Comparison of ENCODE assay signal across 8 mouse cellular contexts in the genomic region with DNA sequence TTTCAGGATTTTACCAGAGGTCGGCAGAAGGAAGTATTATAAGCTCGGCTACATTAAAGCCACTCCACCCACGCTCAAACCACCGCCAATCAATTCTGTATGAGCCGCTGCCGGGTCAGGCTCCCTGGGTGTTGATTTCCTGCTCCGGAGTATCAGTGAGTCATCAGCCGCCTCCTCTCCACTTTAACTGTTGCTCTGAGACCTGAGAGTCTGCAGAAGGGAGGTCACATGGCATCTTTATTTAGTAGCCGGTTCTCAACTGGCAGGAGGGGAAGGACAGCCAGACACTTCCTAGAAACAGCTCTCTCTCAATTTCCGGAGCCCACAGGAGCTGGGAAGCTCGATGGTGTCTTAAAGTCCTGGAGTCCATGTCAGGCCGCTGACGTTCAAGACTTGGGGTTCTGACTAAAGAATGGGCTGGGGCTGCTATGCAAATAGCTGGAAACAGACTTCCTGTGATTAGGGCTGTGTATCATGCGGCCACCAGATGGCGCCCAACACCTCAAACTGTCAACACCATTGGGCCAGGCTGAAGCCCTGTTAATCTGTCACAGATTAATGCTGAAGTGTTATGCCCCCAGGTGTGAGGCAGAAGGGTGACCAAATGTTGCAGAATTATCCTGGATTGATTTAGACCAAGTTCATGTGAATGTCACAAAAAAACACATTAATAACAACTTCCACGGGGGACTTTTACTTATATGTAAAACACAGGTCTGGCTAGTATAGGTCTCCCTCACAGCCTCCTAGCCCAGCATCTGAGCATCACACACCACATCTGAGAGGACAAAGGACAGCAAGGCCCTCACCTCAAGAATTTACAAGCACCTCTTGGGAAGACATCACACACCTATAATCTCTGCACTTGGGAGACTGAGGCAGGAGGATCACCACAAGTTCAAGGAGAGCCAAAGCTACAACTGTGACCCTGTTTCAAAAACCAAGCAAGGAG.
DNase-seq lines count a peak whose midpoint lies in the region; ATAC-seq and TF ChIP-seq lines count a peak whose summit lies in the region.

No protein-coding gene starts in this region.

- peaks cover 25% of the 10 kb centered on the region for H3K4me1 ChIP-seq in forebrain, embryonic 10.5 days
- peaks cover 25% of the 10 kb centered on the region for H3K4me1 ChIP-seq in heart, embryonic 15.5 days (replicated peaks)
- no peaks in the 10 kb centered on the region for H3K4me1 ChIP-seq in liver, embryonic 14.5 days (replicated peaks; ENCODE audit: control insufficient read depth in 2 of 2, insufficient read depth in 2 of 2, low read length in 1 of 2)
- no peaks in the 10 kb centered on the region for H3K4me1 ChIP-seq in neural tube, embryonic 11.5 days (ENCODE audit: control insufficient read depth, insufficient read depth, low read length)
- H3K4me1 ChIP-seq in stomach, postnatal 0 days (replicated peaks; ENCODE audit: control insufficient read depth, insufficient read depth) = peaks cover 5% of the 10 kb centered on the region; the same call in 1 of the 2 replicates

- peak overlapping the region; percentile 65 for H3K4me2 ChIP-seq in heart, embryonic 15.5 days
- H3K4me2 ChIP-seq in liver, embryonic 14.5 days (ENCODE audit: low read depth) = peak overlapping the region; percentile 55
- peak overlapping the region; percentile 14; the same call in 1 of the 2 replicates for H3K4me2 ChIP-seq in neural tube, embryonic 11.5 days (ENCODE audit: low read depth)
- H3K4me2 ChIP-seq in stomach, postnatal 0 days (replicated peaks; ENCODE audit: low read depth) = peak overlapping the region; percentile 49

- no peaks in the 10 kb centered on the region for H3K9me3 ChIP-seq in forebrain, embryonic 10.5 days
- no peaks in the 10 kb centered on the region for H3K9me3 ChIP-seq in heart, embryonic 15.5 days (replicated peaks)
- no peaks in the 10 kb centered on the region for H3K9me3 ChIP-seq in liver, embryonic 14.5 days (ENCODE audit: control insufficient read depth, low read length)
- H3K9me3 ChIP-seq in neural tube, embryonic 11.5 days (ENCODE audit: control insufficient read depth, low read length) = no peaks in the 10 kb centered on the region
- H3K9me3 ChIP-seq in stomach, postnatal 0 days (ENCODE audit: control insufficient read depth, low read length) = no peaks in the 10 kb centered on the region

- peak; percentile 81 for ATAC-seq in heart, embryonic 15.5 days (replicated peaks; ENCODE audit: insufficient number of reproducible peaks, insufficient read depth, low FRiP score, low read depth)
- ATAC-seq in liver, embryonic 14.5 days (ENCODE audit: insufficient read depth) = peak; percentile 65
- ATAC-seq in neural tube, embryonic 11.5 days (ENCODE audit: insufficient read depth, low FRiP score, low TSS enrichment) = peak; percentile 79; the same call in 1 of the 2 replicates
- peak; percentile 92 for ATAC-seq in stomach, postnatal 0 days (ENCODE audit: low FRiP score, low TSS enrichment)

- H3K9ac ChIP-seq in heart, embryonic 15.5 days = peak overlapping the region; percentile 37
- no peak overlapping the region for H3K9ac ChIP-seq in liver, embryonic 14.5 days (replicated peaks)
- H3K9ac ChIP-seq in neural tube, embryonic 11.5 days (ENCODE audit: low read length) = no peak overlapping the region
- peak overlapping the region; percentile 47 for H3K9ac ChIP-seq in stomach, postnatal 0 days (ENCODE audit: low read length)

- WGBS in forebrain, embryonic 10.5 days = 21% methylated on average over 16 of the region's 16 CpGs
- WGBS in heart, embryonic 15.5 days = 2% methylated on average over 16 of the region's 16 CpGs
- WGBS in liver, embryonic 14.5 days (ENCODE audit: insufficient replicate concordance) = 2% methylated on average over 16 of the region's 16 CpGs
- 20% methylated on average over 16 of the region's 16 CpGs for WGBS in neural tube, embryonic 11.5 days
- 9% methylated on average over 16 of the region's 16 CpGs for WGBS in stomach, postnatal 0 days

- H3K27ac ChIP-seq in forebrain, embryonic 10.5 days = peak overlapping the region; percentile 25; the same call in 1 of the 2 replicates
- H3K27ac ChIP-seq in heart, embryonic 15.5 days = peak overlapping the region; percentile 91
- H3K27ac ChIP-seq in liver, embryonic 14.5 days = no peak overlapping the region
- no peak overlapping the region for H3K27ac ChIP-seq in neural tube, embryonic 11.5 days (ENCODE audit: low read depth, low read length)
- H3K27ac ChIP-seq in stomach, postnatal 0 days (replicated peaks) = peak overlapping the region; percentile 89

- peak; percentile 95 for TF ChIP-seq CTCF in liver, embryonic 14.5 days (IDR thresholded peaks at IDR 0.05; ENCODE audit: low read depth)
- TF ChIP-seq CTCF in stomach, postnatal 0 days (IDR thresholded peaks at IDR 0.05; ENCODE audit: low read depth) = peak; percentile 96

- peak; percentile 71 to 82 for DNase-seq in CD8-positive naive resting alpha-beta T cell, adult 2 months (ENCODE audit: low read depth in 2 of 2, low spot score in 2 of 2)
- peak; percentile 56 for DNase-seq in c-Kit-negative CD71-positive TER-119-positive erythroid progenitor cells, embryonic 14.5 days (ENCODE audit: low read depth, low spot score)
- peak; percentile 80 for DNase-seq in forebrain, embryonic 10.5 days (ENCODE audit: extremely low spot score, low spot score)
- peak; percentile 88 to 90 for DNase-seq in kidney, postnatal 25 days
- DNase-seq in liver, embryonic 14.5 days (ENCODE audit: low read depth in 3 of 3, low spot score in 3 of 3) = peak; percentile 57 to 62 (median 59)
- DNase-seq in neural tube, embryonic 11.5 days (ENCODE audit: low spot score) = peak; percentile 86
- DNase-seq in stomach, postnatal 0 days (ENCODE audit: low spot score) = peak; percentile 89

- TF ChIP-seq EP300 in liver, embryonic 14.5 days (IDR thresholded peaks at IDR 0.05; ENCODE audit: low read depth) = no peak
- TF ChIP-seq EP300 in stomach, postnatal 0 days (optimal IDR thresholded peaks at IDR 0.05) = no peak

- peak overlapping the region; percentile 36 for H3K4me3 ChIP-seq in forebrain, embryonic 10.5 days
- H3K4me3 ChIP-seq in heart, embryonic 15.5 days = peak overlapping the region; percentile 40
- peak overlapping the region; percentile 8 to 23; a peak in 1 of 4 replicates for H3K4me3 ChIP-seq in liver, embryonic 14.5 days (ENCODE audit: insufficient read depth in 1 of 2, low read depth in 2 of 2, low read length in 2 of 2)
- H3K4me3 ChIP-seq in neural tube, embryonic 11.5 days (ENCODE audit: low read depth, low read length) = no peak overlapping the region
- H3K4me3 ChIP-seq in stomach, postnatal 0 days (ENCODE audit: low read depth, low read length) = no peak overlapping the region

- no peaks in the 10 kb centered on the region for H3K36me3 ChIP-seq in forebrain, embryonic 10.5 days (replicated peaks)
- no peaks in the 10 kb centered on the region for H3K36me3 ChIP-seq in heart, embryonic 15.5 days
- no peaks in the 10 kb centered on the region for H3K36me3 ChIP-seq in liver, embryonic 14.5 days (replicated peaks; ENCODE audit: control insufficient read depth, insufficient read depth, low read depth)
- H3K36me3 ChIP-seq in neural tube, embryonic 11.5 days (ENCODE audit: control insufficient read depth, insufficient read depth, low read length) = no peaks in the 10 kb centered on the region
- H3K36me3 ChIP-seq in stomach, postnatal 0 days (ENCODE audit: control insufficient read depth, insufficient read depth, low read length) = no peaks in the 10 kb centered on the region

- H3K27me3 ChIP-seq in forebrain, embryonic 10.5 days (ENCODE audit: poor library complexity, severe bottlenecking) = peaks cover 32% of the 10 kb centered on the region
- H3K27me3 ChIP-seq in heart, embryonic 15.5 days = no peaks in the 10 kb centered on the region
- no peaks in the 10 kb centered on the region for H3K27me3 ChIP-seq in liver, embryonic 14.5 days (ENCODE audit: control insufficient read depth, insufficient read depth, low read length)
- H3K27me3 ChIP-seq in neural tube, embryonic 11.5 days (ENCODE audit: control insufficient read depth, insufficient read depth, low read length) = no peaks in the 10 kb centered on the region
- H3K27me3 ChIP-seq in stomach, postnatal 0 days (ENCODE audit: control insufficient read depth, insufficient read depth, low read length) = no peaks in the 10 kb centered on the region

Comparison
In these comparisons a context has a peak if more than half of its experiments do, and no peak if none do; other contexts are left out.
1. H3K27ac ChIP-seq: peak in forebrain, embryonic 10.5 days (single experiment), heart, embryonic 15.5 days (single experiment) and stomach, postnatal 0 days (single experiment); none in liver, embryonic 14.5 days (single experiment) and neural tube, embryonic 11.5 days (single experiment).
2. H3K4me3 ChIP-seq: peak in forebrain, embryonic 10.5 days (single experiment), heart, embryonic 15.5 days (single experiment) and liver, embryonic 14.5 days (2 of 2); none in neural tube, embryonic 11.5 days (single experiment) and stomach, postnatal 0 days (single experiment).
3. H3K4me2 ChIP-seq: peak in every context shown above with its lines; median percentile 65 in heart, embryonic 15.5 days; 55 in liver, embryonic 14.5 days; 49 in stomach, postnatal 0 days; 14 in neural tube, embryonic 11.5 days.
4. H3K9ac ChIP-seq: peak in heart, embryonic 15.5 days (single experiment) and stomach, postnatal 0 days (single experiment); none in liver, embryonic 14.5 days (single experiment) and neural tube, embryonic 11.5 days (single experiment).
5. Peak in every context shown above with its lines, with median percentiles within 50 percentile points of each other: DNase-seq and ATAC-seq.